Mouse (Mus musculus) heart, embryonic 11.5 days (tissue): ENCODE data around the gene Eif4e2. TPM values are rescaled to one million over a fixed set of nuclear protein-coding genes. Genes with fewer than 3 reads are reported as not detected.

ENCODE experiments used
- ATAC-seq: fragments of 200-750 bp; cut with Nextera tagmentation; replicated peaks from 2 replicates; pipeline ENCODE4 v1.8.0; 2017; ENCODE audit warnings: moderate library complexity; ENCODE audit not compliant: insufficient number of reproducible peaks, low FRiP score, low TSS enrichment
- H3K27ac ChIP-seq: fragments of 300-500 bp; sonication (generic); 2 replicates; pipeline ENCODE4 v1.5.1; 2014; ENCODE audit warnings: mild to moderate bottlenecking, low read depth, low read length
- H3K27me3 ChIP-seq: fragments of 300-500 bp; sonication (generic); 2 replicates; pipeline ENCODE4 v1.6.1; 2014; ENCODE audit warnings: mild to moderate bottlenecking, low read length, mixed read lengths; ENCODE audit not compliant: control insufficient read depth, insufficient read depth
- H3K36me3 ChIP-seq: fragments of 300-500 bp; sonication (generic); 2 replicates; pipeline ENCODE4 v1.6.1; 2014; ENCODE audit warnings: mild to moderate bottlenecking, low read length, moderate library complexity, mixed read lengths; ENCODE audit not compliant: control insufficient read depth, insufficient read depth
- H3K4me1 ChIP-seq: fragments of 300-500 bp; sonication (generic); 2 replicates; pipeline ENCODE4 v1.6.1; 2014; ENCODE audit warnings: low read length; ENCODE audit not compliant: control insufficient read depth, insufficient read depth
- H3K4me2 ChIP-seq: fragments of 300-500 bp; sonication (generic); 2 replicates; pipeline ENCODE4 v1.6.1; 2014; ENCODE audit warnings: mild to moderate bottlenecking, moderate library complexity
- H3K4me3 ChIP-seq: fragments of 300-500 bp; sonication (generic); 2 replicates; pipeline ENCODE4 v1.5.1; 2014; ENCODE audit warnings: low read depth, low read length
- H3K9ac ChIP-seq: fragments of 300-500 bp; sonication (generic); 2 replicates; pipeline ENCODE4 v1.6.1; 2014; ENCODE audit warnings: mild to moderate bottlenecking, low read depth, low read length, moderate library complexity
- H3K9me3 ChIP-seq: fragments of 300-500 bp; sonication (generic); replicated peaks from 2 replicates; pipeline ENCODE4 v1.6.1; 2016; ENCODE audit warnings: low read length; ENCODE audit not compliant: control insufficient read depth
- WGBS: fragments of 180-500 bp; shearing (Covaris S2); extraction: QIAGEN DNeasy Blood & Tissue Kit; methylation state at CpG from one replicate; pipeline ENCODE4 v1.1.7; 2014; ENCODE audit not compliant: insufficient replicate concordance; 5-methylcytosine and 5-hydroxymethylcytosine counted together
- polyA plus RNA-seq: library from polyadenylated mRNA; unstranded; fragments of >200 nt; fragmentation: Nextera tagmentation; extraction: Ambion mirVana; gene quantifications from 2 replicates; pipeline ENCODE4 v1.2.1, GENCODE M21; 2014

Gene Eif4e2
- polyA plus RNA-seq, 1 experiment from 2014 or later: 121 TPM

- no peak for ATAC-seq
- no peak overlapping the region for H3K4me3 ChIP-seq
- WGBS: 34% methylated on average over 5 of the region's 5 CpGs
- no peaks in the 10 kb centered on the region for H3K36me3 ChIP-seq
- H3K4me1 ChIP-seq: peaks cover 2% of the 10 kb centered on the region; the same call in 1 of the 2 replicates
- H3K4me2 ChIP-seq: no peak overlapping the region
- no peak overlapping the region for H3K9ac ChIP-seq
- peaks cover 51% of the 10 kb centered on the region for H3K27me3 ChIP-seq
- no peaks in the 10 kb centered on the region for H3K9me3 ChIP-seq
- no peak overlapping the region for H3K27ac ChIP-seq
These were observed 32.8 kb upstream of the Eif4e2 start for GRCm38 (mm10) chr1:87180896-87181295.

GRCm38 (mm10) chr1:87183013-87183412 is 30.7 kb upstream of the Eif4e2 start, which contains the start of gene Prss56:
Prss56 (plus strand) TSS chr1:87183313.
- H3K4me3 ChIP-seq: no peak within 1 kb of the TSS
- no peak within 1 kb of the TSS for H3K27ac ChIP-seq
- peaks cover 67% of the 10 kb centered on the region for H3K27me3 ChIP-seq
- no peak within 1 kb of the TSS for H3K9ac ChIP-seq
- no peak for ATAC-seq
- H3K4me1 ChIP-seq: no peaks in the 10 kb centered on the region
- H3K4me2 ChIP-seq: no peak within 1 kb of the TSS
- 53% methylated on average over 9 of the region's 9 CpGs for WGBS
- H3K36me3 ChIP-seq: no peaks in the 10 kb centered on the region
- no peaks in the 10 kb centered on the region for H3K9me3 ChIP-seq

GRCm38 (mm10) chr1:87183998-87184750 is 29.5 kb upstream of the Eif4e2 start:
- Histone ChIP-seq H3K9me3 (no peaks in the 10 kb centered on the region), H3K4me3 (no peak overlapping the region), H3K27me3 (peaks cover 78% of the 10 kb centered on the region), H3K9ac (no peak overlapping the region), H3K4me2 (no peak overlapping the region; the same call in 1 of the 2 replicates), H3K4me1 (no peaks in the 10 kb centered on the region), H3K27ac (no peak overlapping the region), H3K36me3 (no peaks in the 10 kb centered on the region)
- 29% methylated on average over 15 of the region's 15 CpGs for WGBS
- no peak for ATAC-seq

GRCm38 (mm10) chr1:87184751-87185139 is 29.0 kb upstream of the Eif4e2 start:
- 9% methylated on average over 20 of the region's 20 CpGs for WGBS
- H3K27me3 ChIP-seq: peaks cover 83% of the 10 kb centered on the region
- H3K27ac ChIP-seq: no peak overlapping the region
- ATAC-seq: 0 out of 2 replicates have a peak, but pooled peaks have one; percentile 23
- no peaks in the 10 kb centered on the region for H3K9me3 ChIP-seq
- H3K9ac ChIP-seq: no peak overlapping the region
- no peaks in the 10 kb centered on the region for H3K36me3 ChIP-seq
- H3K4me1 ChIP-seq: no peaks in the 10 kb centered on the region
- no peak overlapping the region for H3K4me3 ChIP-seq
- H3K4me2 ChIP-seq: peak overlapping the region; percentile 17; the same call in 1 of the 2 replicates

GRCm38 (mm10) chr1:87185526-87185925 is 28.2 kb upstream of the Eif4e2 start:
- Histone ChIP-seq H3K4me2 (no peak overlapping the region), H3K27ac (no peak overlapping the region), H3K9ac (no peak overlapping the region), H3K9me3 (no peaks in the 10 kb centered on the region), H3K4me3 (no peak overlapping the region), H3K36me3 (no peaks in the 10 kb centered on the region), H3K4me1 (no peaks in the 10 kb centered on the region), H3K27me3 (peaks cover 83% of the 10 kb centered on the region)
- 18% methylated on average over 13 of the region's 13 CpGs for WGBS
- ATAC-seq: no peak

GRCm38 (mm10) chr1:87186261-87187036 is 27.3 kb upstream of the Eif4e2 start:
- 2% methylated on average over 54 of the region's 54 CpGs for WGBS

GRCm38 (mm10) chr1:87187037-87187355 is 26.7 kb upstream of the Eif4e2 start:
- Histone ChIP-seq H3K36me3 (no peaks in the 10 kb centered on the region), H3K27me3 (peaks cover 80% of the 10 kb centered on the region), H3K4me2 (peak overlapping the region; percentile 73), H3K4me3 (peak overlapping the region; percentile 55), H3K9me3 (no peaks in the 10 kb centered on the region), H3K4me1 (no peaks in the 10 kb centered on the region), H3K27ac (no peak overlapping the region), H3K9ac (peak overlapping the region; percentile 36; the same call in 1 of the 2 replicates)
- under 1% methylated on average over 15 of the region's 15 CpGs for WGBS
- ATAC-seq: no peak

More at GRCm38 (mm10) chr1:87186261-87187036, 27.3 kb upstream of the Eif4e2 start:
- no peaks in the 10 kb centered on the region for H3K4me1 ChIP-seq
- H3K27me3 ChIP-seq: peaks cover 81% of the 10 kb centered on the region
- H3K4me2 ChIP-seq: peak overlapping the region; percentile 73
- H3K9ac ChIP-seq: peak overlapping the region; percentile 36; the same call in 1 of the 2 replicates
- no peaks in the 10 kb centered on the region for H3K36me3 ChIP-seq
- no peak for ATAC-seq
- H3K27ac ChIP-seq: no peak overlapping the region
- peak overlapping the region; percentile 55 for H3K4me3 ChIP-seq
- no peaks in the 10 kb centered on the region for H3K9me3 ChIP-seq

GRCm38 (mm10) chr1:87190429-87190828 is 23.3 kb upstream of the Eif4e2 start, which contains the start of gene Chrnd:
Chrnd (plus strand) TSS chr1:87190607.
- H3K27me3 ChIP-seq: peaks cover 49% of the 10 kb centered on the region
- WGBS: 39% methylated on average over 4 of the region's 4 CpGs
- H3K9ac ChIP-seq: no peak within 1 kb of the TSS

More at GRCm38 (mm10) chr1:87190429-87190828, 23.3 kb upstream of the Eif4e2 start, which contains the start of gene Chrnd:
- Histone ChIP-seq H3K9me3 (no peaks in the 10 kb centered on the region), H3K4me3 (no peak within 1 kb of the TSS), H3K36me3 (no peaks in the 10 kb centered on the region), H3K4me1 (no peaks in the 10 kb centered on the region), H3K4me2 (no peak within 1 kb of the TSS), H3K27ac (no peak within 1 kb of the TSS)
- ATAC-seq: no peak
